Mouse (Mus musculus) spleen, postnatal 10 days (tissue): ENCODE data around the gene Olfr366.
"Not testable (repeated sequence)": the region's sequence is repeated elsewhere in the genome, so short reads cannot be mapped to it uniquely, and the experiment has no call there.

Experiments
- DNase-seq, 2 experiments: peaks; one replicate each; pipeline ENCODE4 v3.0.0; 2021 to 2022; ENCODE audit warnings: low spot score in 2 of 2

Gene Olfr366

DNA sequence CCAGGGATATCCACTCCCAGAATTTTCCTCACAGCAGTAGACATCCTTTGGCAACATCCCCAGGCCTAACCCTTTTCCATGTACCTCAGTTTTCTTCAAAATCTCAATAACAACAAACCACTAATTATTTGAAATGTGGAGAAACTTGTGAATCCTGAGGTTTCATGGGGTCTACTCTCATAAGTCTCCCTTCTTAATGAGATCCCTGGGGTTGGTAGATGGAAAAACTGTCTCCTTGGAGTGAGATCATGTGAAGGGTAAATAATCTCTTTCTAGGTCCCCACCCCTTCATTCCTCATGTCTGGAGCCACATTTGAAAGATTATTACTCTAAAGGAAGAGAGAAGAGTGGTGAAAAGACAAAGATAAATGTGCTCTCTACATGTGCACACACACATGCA lies at the start of gene Olfr366:
TSS of gene Olfr366 (plus strand) at position 301 of the 400 bp plus-strand sequence.
- DNase-seq = no peak

DNA sequence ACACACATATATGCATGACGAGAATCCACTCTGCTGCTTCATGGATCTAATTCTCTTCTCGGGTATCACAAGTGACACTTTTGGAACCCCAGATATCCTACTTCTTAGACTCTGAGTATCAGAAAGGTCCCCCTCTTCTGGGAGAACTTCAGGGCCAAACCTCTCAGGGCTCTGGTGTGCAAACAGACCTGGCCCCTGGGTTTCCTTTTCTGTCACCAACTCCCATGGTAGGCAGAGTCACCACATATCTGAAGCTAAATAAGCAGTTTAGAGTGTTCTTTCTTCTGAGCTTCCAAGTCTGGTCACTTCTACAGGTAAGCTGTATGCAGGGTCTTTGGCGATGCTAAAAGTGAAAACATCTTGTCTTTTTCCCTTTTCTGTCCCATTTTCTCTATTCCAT lies 23.5 kb upstream of the Olfr366 start, which contains the start of gene Olfr365:
TSS of gene Olfr365 (plus strand) at position 301 of the 400 bp plus-strand sequence.
- DNase-seq = no peak

DNA sequence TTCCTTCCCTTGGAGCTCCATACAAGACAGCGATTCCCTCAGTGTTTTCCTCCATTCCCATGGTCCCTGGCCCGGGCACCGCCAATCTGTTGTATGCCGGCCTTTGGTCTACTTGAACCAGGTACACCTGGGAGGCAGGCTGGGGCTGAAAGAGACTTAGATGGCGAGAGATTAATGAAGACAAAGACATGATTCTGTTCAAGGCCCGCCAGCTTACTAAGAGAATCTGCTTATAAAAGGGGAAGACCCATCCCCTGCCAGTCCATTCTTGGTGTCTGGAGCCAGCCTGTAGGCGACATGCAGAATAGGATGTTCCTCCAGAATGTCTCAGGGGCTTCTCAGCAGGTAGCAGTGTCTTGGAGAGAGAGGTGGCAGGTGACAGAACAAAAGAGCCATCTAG lies 50.4 kb downstream of the Olfr366 start:
- not testable (repeated sequence) for DNase-seq
